Mouse (Mus musculus): ENCODE measurements around the gene Spata9. TPM values are rescaled to one million over a fixed set of nuclear protein-coding genes. Genes with fewer than 3 reads are reported as not detected.

Spata9 gene
- polyA plus RNA-seq, 2 experiments: 0.24 to 0.50 TPM

GRCm38 (mm10) chr13:75943189-75944043 lies 23.5 kb upstream of the Spata9 start, which contains the start of gene Rhobtb3:
TSS of gene Rhobtb3 (minus strand) at chr13:75943925.
- WGBS: under 1% methylated on average over 56 of the region's 110 CpGs
- DNase-seq (ENCODE audit: low spot score) (peak; percentile 88), ATAC-seq (ENCODE audit: low FRiP score, low read depth) (peak; percentile 91)
- H3K36me3 ChIP-seq (ENCODE audit: control insufficient read depth, insufficient read depth, low read length): peaks cover 10% of the 10 kb centered on the region
- peak within 1 kb of the TSS; percentile 99 for H3K9ac ChIP-seq (ENCODE audit: low read depth, low read length, severe bottlenecking)
- peak within 1 kb of the TSS; percentile 72 for H3K4me2 ChIP-seq (replicated peaks; ENCODE audit: low read depth, low read length, severe bottlenecking)
- no peaks in the 10 kb centered on the region for H3K9me3 ChIP-seq (ENCODE audit: control insufficient read depth, low read length)
- H3K27ac ChIP-seq (replicated peaks; ENCODE audit: low read depth, low read length): peak within 1 kb of the TSS; percentile 100
- TF ChIP-seq POLR2A (IDR thresholded peaks at IDR 0.05; ENCODE audit: borderline replicate concordance, extremely low read depth, insufficient read depth, insufficient read length): peak; percentile 62; the same call in 1 of the 2 replicates
- peak within 1 kb of the TSS; percentile 88 for H3K4me3 ChIP-seq (replicated peaks; ENCODE audit: low read length)
- no peaks in the 10 kb centered on the region for H3K27me3 ChIP-seq (ENCODE audit: control insufficient read depth, insufficient read depth, low read length)
- peaks cover 12% of the 10 kb centered on the region for H3K4me1 ChIP-seq (ENCODE audit: control insufficient read depth, insufficient read depth, low read length)

- Histone ChIP-seq H3K4me3 (replicated peaks; ENCODE audit: low read length) (peak overlapping the region; percentile 88), H3K27ac (replicated peaks; ENCODE audit: low read depth, low read length) (peak overlapping the region; percentile 100), H3K9ac (ENCODE audit: low read depth, low read length, severe bottlenecking) (peak overlapping the region; percentile 99), H3K4me1 (ENCODE audit: control insufficient read depth, insufficient read depth, low read length) (peaks cover 12% of the 10 kb centered on the region), H3K9me3 (ENCODE audit: control insufficient read depth, low read length) (no peaks in the 10 kb centered on the region), H3K36me3 (ENCODE audit: control insufficient read depth, insufficient read depth, low read length) (peaks cover 2% of the 10 kb centered on the region; the same call in 1 of the 2 replicates), H3K27me3 (ENCODE audit: control insufficient read depth, insufficient read depth, low read length) (no peaks in the 10 kb centered on the region), H3K4me2 (replicated peaks; ENCODE audit: low read depth, low read length, severe bottlenecking) (peak overlapping the region; percentile 72)
- 1% methylated on average over 7 of the region's 7 CpGs for WGBS
- DNase-seq (ENCODE audit: low spot score) (peak; percentile 32), ATAC-seq (ENCODE audit: low FRiP score, low read depth) (0 out of 2 replicates have a peak, but pooled peaks have one; percentile 32)
- no peak for TF ChIP-seq POLR2A (IDR thresholded peaks at IDR 0.05; ENCODE audit: borderline replicate concordance, extremely low read depth, insufficient read depth, insufficient read length)
Observed at GRCm38 (mm10) chr13:75944044-75944820, 22.7 kb upstream of the Spata9 start.

- no peaks in the 10 kb centered on the region for H3K9me3 ChIP-seq (ENCODE audit: control insufficient read depth, low read length)
- no peak overlapping the region for H3K4me2 ChIP-seq (replicated peaks; ENCODE audit: low read depth, low read length, severe bottlenecking)
- H3K4me3 ChIP-seq (replicated peaks; ENCODE audit: low read length): no peak overlapping the region
- DNase-seq (ENCODE audit: low spot score): peak; percentile 74
- 14% methylated on average over 1 of the region's 1 CpGs for WGBS
- peak; percentile 75; the same call in 1 of the 2 replicates for ATAC-seq (ENCODE audit: low FRiP score, low read depth)
- no peaks in the 10 kb centered on the region for H3K27me3 ChIP-seq (ENCODE audit: control insufficient read depth, insufficient read depth, low read length)
- peaks cover 6% of the 10 kb centered on the region; the same call in 1 of the 2 replicates for H3K4me1 ChIP-seq (ENCODE audit: control insufficient read depth, insufficient read depth, low read length)
- no peak for TF ChIP-seq POLR2A (IDR thresholded peaks at IDR 0.05; ENCODE audit: borderline replicate concordance, extremely low read depth, insufficient read depth, insufficient read length)
- H3K36me3 ChIP-seq (ENCODE audit: control insufficient read depth, insufficient read depth, low read length): no peaks in the 10 kb centered on the region
- H3K9ac ChIP-seq (ENCODE audit: low read depth, low read length, severe bottlenecking): no peak overlapping the region
- no peak overlapping the region for H3K27ac ChIP-seq (replicated peaks; ENCODE audit: low read depth, low read length)
Observed at GRCm38 (mm10) chr13:75950295-75950694, 16.7 kb upstream of the Spata9 start.

GRCm38 (mm10) chr13:75955357-75955992 lies 11.5 kb upstream of the Spata9 start:
- Histone ChIP-seq H3K9me3 (ENCODE audit: control insufficient read depth, low read length) (no peaks in the 10 kb centered on the region), H3K4me2 (replicated peaks; ENCODE audit: low read depth, low read length, severe bottlenecking) (no peak overlapping the region), H3K27ac (replicated peaks; ENCODE audit: low read depth, low read length) (no peak overlapping the region), H3K4me3 (replicated peaks; ENCODE audit: low read length) (no peak overlapping the region), H3K4me1 (ENCODE audit: control insufficient read depth, insufficient read depth, low read length) (peaks cover under 1% of the 10 kb centered on the region; the same call in 1 of the 2 replicates), H3K36me3 (ENCODE audit: control insufficient read depth, insufficient read depth, low read length) (no peaks in the 10 kb centered on the region), H3K9ac (ENCODE audit: low read depth, low read length, severe bottlenecking) (no peak overlapping the region), H3K27me3 (ENCODE audit: control insufficient read depth, insufficient read depth, low read length) (no peaks in the 10 kb centered on the region)
- no peak for TF ChIP-seq POLR2A (IDR thresholded peaks at IDR 0.05; ENCODE audit: borderline replicate concordance, extremely low read depth, insufficient read depth, insufficient read length)
- ATAC-seq (ENCODE audit: low FRiP score, low read depth) (no peak), DNase-seq (ENCODE audit: low spot score) (no peak)

- Histone ChIP-seq H3K27ac (replicated peaks; ENCODE audit: low read depth, low read length) (no peak overlapping the region), H3K4me3 (replicated peaks; ENCODE audit: low read length) (no peak overlapping the region), H3K9me3 (ENCODE audit: control insufficient read depth, low read length) (no peaks in the 10 kb centered on the region), H3K9ac (ENCODE audit: low read depth, low read length, severe bottlenecking) (no peak overlapping the region), H3K27me3 (ENCODE audit: control insufficient read depth, insufficient read depth, low read length) (no peaks in the 10 kb centered on the region), H3K36me3 (ENCODE audit: control insufficient read depth, insufficient read depth, low read length) (no peaks in the 10 kb centered on the region), H3K4me2 (replicated peaks; ENCODE audit: low read depth, low read length, severe bottlenecking) (no peak overlapping the region), H3K4me1 (ENCODE audit: control insufficient read depth, insufficient read depth, low read length) (no peaks in the 10 kb centered on the region)
- WGBS: 79% methylated on average over 2 of the region's 2 CpGs
- DNase-seq (ENCODE audit: low spot score): no peak
- no peak for TF ChIP-seq POLR2A (IDR thresholded peaks at IDR 0.05; ENCODE audit: borderline replicate concordance, extremely low read depth, insufficient read depth, insufficient read length)
- ATAC-seq (ENCODE audit: low FRiP score, low read depth): no peak
Observed at GRCm38 (mm10) chr13:75974481-75974880, 7.5 kb downstream of the Spata9 start.

Data from limb, embryonic 14.5 days (tissue).